Mouse (Mus musculus): ENCODE measurements around the gene Grin3b.

Gene Grin3b

DNA sequence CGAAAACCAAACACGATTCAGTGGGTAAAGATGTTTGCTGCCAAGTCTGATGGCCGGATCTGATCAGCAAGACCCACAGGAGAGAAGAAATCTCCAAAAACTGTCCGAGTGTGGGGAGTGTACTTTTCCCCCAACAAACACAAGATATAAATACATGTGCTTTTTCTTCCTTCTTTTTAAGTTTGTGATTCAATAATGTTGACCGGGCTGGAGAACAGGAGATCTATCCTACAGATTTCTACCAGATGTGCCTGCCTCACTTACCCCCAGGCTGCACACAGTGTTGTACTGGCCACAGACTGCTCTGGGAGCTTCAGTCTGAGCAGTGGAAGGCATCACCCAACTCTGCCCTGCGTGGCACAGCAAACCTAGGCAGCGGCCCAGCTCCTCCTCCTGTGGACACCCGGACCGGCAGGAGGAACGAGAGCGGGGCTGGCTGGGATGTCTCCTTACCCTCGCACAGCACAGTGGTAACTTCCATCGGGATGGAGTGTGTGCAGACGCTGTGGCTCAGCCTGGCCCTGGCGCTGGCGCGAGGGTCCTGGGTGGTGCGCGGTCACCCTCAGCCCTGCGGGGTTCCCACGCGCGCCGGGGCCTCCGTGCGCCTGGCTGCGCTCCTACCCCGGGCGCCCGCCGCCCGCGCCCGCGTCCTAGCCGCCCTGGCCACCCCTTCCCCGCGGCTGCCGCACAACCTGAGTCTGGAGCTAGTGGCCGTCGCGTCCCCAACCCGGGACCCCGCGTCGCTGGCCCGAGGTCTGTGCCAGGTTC, at the start of gene Grin3b:
Gene Grin3b, plus strand, starts transcription at position 301 of the 768 bp plus-strand sequence.
- no peak for DNase-seq (ENCODE audit: inconsistent age in 2 of 2, low spot score in 1 of 2)

DNA sequence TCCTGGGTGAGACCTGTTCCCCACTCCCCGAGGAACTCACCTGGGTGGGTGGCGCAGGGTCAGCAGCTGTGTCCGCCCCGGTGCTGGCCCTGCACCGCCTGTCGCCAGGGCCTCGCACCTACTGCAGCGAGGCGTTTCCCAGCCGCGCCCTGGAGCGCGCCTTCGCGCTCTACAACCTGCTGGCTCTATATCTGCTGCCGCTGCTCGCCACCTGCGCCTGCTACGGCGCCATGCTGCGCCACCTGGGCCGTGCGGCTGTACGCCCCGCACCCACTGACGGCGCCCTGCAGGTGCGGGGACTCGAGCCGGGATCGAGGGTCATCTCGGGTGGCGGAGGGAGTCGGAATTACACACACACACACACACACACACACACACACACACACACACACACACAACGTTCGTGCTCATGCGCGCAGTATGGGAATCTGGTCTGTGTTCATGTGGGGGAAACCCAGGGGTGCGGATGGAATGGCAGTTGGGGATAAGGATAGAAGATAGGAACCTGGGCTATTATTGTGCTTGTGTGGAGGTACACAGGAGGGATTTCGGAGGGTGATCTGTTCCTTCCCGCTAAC, 49.5 kb upstream of the Grin3b start, which contains the start of gene R3hdm4:
Gene R3hdm4, minus strand, starts transcription at position 251 of the 578 bp plus-strand sequence.
- no peak for DNase-seq (ENCODE audit: inconsistent age in 2 of 2, low spot score in 1 of 2)

DNA sequence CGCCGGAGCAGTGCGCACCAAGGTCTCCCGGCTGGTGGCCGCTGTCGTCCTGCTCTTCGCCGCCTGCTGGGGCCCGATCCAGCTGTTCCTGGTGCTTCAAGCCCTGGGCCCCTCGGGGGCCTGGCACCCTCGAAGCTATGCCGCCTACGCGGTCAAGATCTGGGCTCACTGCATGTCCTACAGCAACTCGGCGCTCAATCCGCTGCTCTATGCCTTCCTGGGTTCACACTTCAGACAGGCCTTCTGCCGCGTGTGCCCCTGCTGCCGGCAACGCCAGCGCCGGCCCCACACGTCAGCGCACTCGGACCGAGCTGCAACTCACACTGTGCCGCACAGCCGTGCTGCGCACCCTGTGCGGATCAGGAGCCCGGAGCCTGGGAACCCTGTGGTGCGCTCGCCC, 48.9 kb upstream of the Grin3b start:
- DNase-seq (ENCODE audit: inconsistent age in 2 of 2, low spot score in 1 of 2): peak in 1 of 2 experiments; percentile 49

- peak; percentile 92 to 98 for DNase-seq (ENCODE audit: inconsistent age in 2 of 2, low spot score in 1 of 2)
Observed at GRCm38 (mm10) chr10:79924998-79925784, 45.3 kb upstream of the Grin3b start.

- no peak for DNase-seq (ENCODE audit: inconsistent age in 2 of 2, low spot score in 1 of 2)
Observed at GRCm38 (mm10) chr10:79925785-79926490, 44.6 kb upstream of the Grin3b start.

GRCm38 (mm10) chr10:79926491-79927323, 43.8 kb upstream of the Grin3b start, which contains the start of gene Arid3a:
Arid3a (plus strand) TSS chr10:79927043.
- DNase-seq (ENCODE audit: inconsistent age in 2 of 2, low spot score in 1 of 2): peak; percentile 91 to 97

DNA sequence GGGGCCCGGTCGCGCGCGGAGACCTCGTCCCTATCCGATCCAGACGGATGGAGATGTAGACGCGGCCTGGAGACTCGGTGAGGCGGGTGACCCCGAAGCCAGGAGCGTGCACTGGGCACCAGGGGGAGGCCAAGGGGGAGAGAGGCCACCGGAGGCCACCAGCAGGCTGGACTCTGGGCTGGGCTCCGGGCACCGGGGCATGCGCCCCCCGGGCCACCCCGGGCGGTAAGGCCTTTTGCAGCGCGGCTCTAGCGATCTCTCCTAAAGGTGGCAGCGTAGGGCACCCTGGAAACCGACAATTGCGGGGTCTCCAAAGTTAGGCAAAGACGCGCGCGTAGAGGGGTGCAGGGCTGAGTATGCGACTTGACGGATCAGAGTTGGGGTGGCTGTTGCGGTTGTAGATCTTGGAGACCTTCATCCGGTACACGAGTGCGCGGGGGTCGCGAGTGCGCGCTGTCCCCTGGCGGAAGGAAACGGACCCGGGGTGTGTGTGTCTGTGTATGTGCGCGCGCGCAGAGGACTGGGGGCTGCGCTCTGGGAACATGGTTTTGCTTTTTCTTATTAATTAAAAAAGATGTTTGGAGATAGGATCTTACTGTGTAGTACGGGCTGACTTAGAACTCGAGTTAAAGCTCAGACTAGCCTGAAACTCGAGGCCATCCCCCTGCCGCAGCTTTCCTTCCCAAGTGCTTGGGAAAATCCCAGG, 43.0 kb upstream of the Grin3b start:
- peak in 1 of 2 experiments; percentile 89 for DNase-seq (ENCODE audit: inconsistent age in 2 of 2, low spot score in 1 of 2)

DNA sequence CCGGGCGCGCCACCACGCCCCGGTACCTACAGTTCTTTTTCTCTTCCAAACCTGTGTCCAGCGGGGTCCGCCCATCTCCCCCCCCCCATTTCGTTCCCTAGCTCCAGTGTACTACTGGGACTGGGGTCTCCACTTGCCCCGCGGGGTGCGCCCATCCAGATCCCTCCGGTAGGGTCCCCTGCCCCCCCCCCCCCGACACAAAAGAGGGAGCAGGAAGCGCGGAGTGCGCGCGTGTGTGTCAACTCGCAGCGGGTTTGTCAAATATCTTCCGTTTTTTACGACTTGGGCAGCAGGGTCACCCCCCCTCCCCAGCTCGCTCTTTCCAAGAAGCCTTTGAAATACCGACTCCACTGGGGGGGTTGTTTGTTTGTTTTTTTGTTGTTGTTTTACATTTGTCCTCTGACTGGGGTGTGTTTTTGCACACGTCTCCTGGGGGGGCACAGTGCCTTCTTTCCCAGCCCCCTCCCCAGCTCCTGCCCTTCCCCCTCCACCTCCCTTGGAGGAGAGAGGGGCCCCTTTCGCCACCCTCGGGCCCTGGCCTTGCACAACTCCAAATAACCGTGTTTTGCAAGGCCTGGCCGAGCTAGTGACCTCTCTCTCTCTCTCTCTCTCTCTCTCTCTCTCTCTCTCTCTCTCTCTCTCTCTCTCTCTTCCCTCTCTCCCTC, 42.4 kb upstream of the Grin3b start:
- peak in 1 of 2 experiments; percentile 90 for DNase-seq (ENCODE audit: inconsistent age in 2 of 2, low spot score in 1 of 2)

- DNase-seq (ENCODE audit: inconsistent age in 2 of 2, low spot score in 1 of 2): peak in 1 of 2 experiments; percentile 56
Observed at GRCm38 (mm10) chr10:79928907-79929701, 41.4 kb upstream of the Grin3b start.

DNA sequence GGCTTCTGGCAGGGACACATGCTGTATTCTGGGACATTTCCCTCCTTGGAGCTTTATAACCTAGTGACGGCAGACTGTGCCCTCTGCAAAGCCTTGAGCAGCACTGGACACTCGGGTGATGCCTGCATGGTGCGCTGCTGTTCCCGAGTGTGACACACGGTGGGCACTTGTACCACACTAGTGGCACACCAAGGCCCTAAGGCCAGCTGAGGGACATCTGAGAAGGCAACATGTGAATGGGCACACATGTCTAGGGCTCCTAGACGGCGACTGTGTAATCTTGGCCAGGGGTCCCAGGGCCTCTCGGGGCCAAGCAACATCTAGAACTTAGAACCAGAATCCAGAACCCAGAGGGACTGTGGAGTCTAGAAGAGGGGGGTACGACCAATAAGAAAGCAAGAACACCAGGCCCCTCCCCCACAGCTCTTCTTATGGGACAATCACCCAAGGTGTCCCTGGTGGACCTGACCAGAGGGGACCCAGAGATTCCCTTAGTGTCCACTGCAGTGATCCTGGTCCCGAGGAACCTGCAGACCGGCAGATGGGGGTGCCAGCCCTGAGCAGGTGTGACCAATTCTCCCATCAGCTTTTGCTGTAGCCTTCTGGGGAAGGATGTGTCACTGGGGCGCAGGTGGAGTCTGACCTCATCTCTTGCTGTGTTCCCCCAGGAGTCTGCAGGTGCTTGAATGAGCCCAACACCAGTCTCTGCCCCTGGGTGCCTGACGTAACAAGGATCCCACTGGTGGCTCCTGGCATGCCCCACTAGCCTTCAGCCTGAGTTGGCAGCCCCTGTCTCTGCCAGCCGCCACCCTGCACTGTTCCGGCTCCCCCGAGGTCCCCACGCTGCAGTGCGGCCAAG, 40.3 kb upstream of the Grin3b start:
- no peak for DNase-seq (ENCODE audit: inconsistent age in 2 of 2, low spot score in 1 of 2)

- DNase-seq (ENCODE audit: inconsistent age in 2 of 2, low spot score in 1 of 2): no peak
Observed at GRCm38 (mm10) chr10:79930826-79931186, 39.7 kb upstream of the Grin3b start.

DNA sequence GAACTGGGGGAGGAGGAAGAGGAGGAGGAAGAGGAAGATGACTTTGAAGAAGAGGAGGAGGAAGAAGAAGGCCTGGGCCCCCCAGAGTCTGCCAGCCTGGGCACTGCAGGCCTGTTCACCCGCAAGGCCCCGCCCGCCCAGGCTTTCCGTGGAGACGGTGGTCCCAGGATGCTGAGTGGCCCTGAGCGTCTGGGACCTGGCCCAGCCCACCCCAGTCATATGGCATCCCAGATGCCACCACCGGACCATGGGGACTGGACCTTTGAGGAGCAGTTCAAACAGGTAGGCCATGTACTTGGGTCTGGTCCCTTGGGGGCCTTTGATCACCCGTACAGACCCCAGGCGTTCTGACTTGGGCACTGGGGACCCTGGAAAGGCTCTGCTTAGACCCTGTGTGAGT, 38.7 kb upstream of the Grin3b start:
- DNase-seq (ENCODE audit: inconsistent age in 2 of 2, low spot score in 1 of 2): no peak

DNA sequence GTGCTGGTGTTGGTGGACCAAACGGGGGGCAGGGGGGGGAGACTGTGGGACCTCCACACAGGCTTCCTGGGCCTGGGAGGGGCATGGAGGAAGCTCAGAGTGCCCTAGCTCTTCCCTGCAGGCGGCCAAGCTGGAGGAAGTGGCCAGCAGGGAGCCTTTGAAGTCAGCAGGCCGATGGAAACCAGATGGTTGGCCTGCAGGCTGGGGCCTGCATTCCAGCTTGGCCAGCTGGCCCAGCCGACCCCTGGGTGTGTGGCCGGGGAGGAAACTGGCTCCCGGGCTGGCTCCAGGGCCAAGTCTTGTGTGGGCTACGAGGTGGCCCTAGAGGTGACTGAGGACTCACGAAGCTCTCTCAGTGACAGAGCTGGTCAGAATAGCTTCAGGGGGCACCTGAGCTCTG, 37.8 kb upstream of the Grin3b start:
- peak in 1 of 2 experiments; percentile 59 for DNase-seq (ENCODE audit: inconsistent age in 2 of 2, low spot score in 1 of 2)

DNA sequence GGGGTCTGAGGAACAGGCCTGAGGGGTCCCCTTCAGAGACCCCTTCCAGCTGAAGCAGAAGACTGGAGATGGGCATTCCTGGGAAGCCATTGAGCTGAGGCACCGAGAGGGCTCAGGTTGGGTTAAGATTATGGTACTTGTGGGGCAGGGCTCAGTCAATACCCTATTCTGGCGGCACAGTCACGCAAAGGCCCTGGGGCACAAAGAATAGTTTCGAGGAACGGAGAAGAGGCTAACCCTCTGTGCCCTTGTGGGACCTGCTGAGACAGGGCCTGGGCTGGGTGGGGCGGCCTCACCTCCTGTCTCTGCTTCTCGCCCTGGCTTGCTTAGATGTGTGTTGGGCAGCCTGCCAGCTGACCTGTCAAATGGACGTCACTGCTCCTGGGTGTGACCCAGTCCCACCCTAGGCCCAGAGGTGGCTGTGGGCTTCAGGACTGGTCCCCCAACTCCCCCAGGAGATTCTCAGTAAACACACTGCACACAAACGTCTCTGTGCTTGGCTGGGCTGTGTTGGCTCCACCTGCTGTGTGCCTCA, 37.3 kb upstream of the Grin3b start:
- DNase-seq (ENCODE audit: inconsistent age in 2 of 2, low spot score in 1 of 2): no peak

- no peak for DNase-seq (ENCODE audit: inconsistent age in 2 of 2, low spot score in 1 of 2)
Observed at GRCm38 (mm10) chr10:79933861-79934260, 36.7 kb upstream of the Grin3b start.

DNA sequence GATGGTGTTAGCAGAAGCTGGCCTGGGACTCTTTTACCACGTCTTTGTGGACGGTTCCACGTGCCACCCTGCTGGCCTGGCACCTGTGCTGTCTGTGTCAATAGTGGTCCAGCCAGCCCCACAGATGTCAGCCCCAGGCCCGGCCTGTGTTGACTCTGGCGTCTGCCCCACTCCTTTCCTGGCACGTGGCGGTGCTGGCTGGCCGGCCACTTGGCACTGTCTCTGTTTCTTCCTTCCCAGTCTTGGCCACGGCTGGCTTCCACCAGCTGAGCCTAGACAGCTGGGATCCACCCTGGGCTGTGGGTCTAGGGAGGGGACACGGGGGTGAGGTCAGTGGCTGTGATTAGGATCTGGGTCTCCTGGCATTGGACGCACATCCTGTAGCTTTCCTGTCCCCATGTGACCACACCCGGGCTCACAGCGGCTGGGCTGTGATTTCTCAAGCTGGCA, 36.2 kb upstream of the Grin3b start:
- peak; percentile 77 to 89 for DNase-seq (ENCODE audit: inconsistent age in 2 of 2, low spot score in 1 of 2)

All from adrenal gland, adult (tissue).